Mouse (Mus musculus) liver, embryonic 15.5 days (tissue): ENCODE data around the gene Gm17577. TPM values are rescaled to one million over a fixed set of nuclear protein-coding genes. Genes with fewer than 3 reads are reported as not detected.
"Not testable (repeated sequence)": the region's sequence is repeated elsewhere in the genome, so short reads cannot be mapped to it uniquely, and the experiment has no call there.

Experiments used
- ATAC-seq: fragments of 200-750 bp; cut with Nextera tagmentation; 2 replicates; pipeline ENCODE4 v1.8.0; 2017; ENCODE audit warnings: moderate number of reproducible peaks, mild to moderate bottlenecking, moderate library complexity; ENCODE audit not compliant: insufficient read depth
- H3K27ac ChIP-seq: fragments of 300-500 bp; sonication (generic); replicated peaks from 2 replicates; pipeline ENCODE4 v1.5.1; 2015; ENCODE audit warnings: mild to moderate bottlenecking, inconsistent platforms
- H3K27me3 ChIP-seq: fragments of 300-500 bp; sonication (generic); 2 replicates; pipeline ENCODE4 v1.6.1; 2015; ENCODE audit warnings: mild to moderate bottlenecking, inconsistent platforms
- H3K36me3 ChIP-seq: fragments of 300-500 bp; sonication (generic); replicated peaks from 2 replicates; pipeline ENCODE4 v1.6.1; 2015; ENCODE audit warnings: moderate library complexity, mild to moderate bottlenecking, inconsistent platforms
- H3K4me1 ChIP-seq: fragments of 300-500 bp; sonication (generic); replicated peaks from 2 replicates; pipeline ENCODE4 v1.6.1; 2015; ENCODE audit warnings: inconsistent platforms
- H3K4me2 ChIP-seq: fragments of 300-500 bp; sonication (generic); 2 replicates; pipeline ENCODE4 v1.6.1; 2015; ENCODE audit warnings: moderate library complexity, mild to moderate bottlenecking, inconsistent platforms
- H3K4me3 ChIP-seq: fragments of 300-500 bp; sonication (generic); replicated peaks from 2 replicates; pipeline ENCODE4 v1.5.1; 2015; ENCODE audit warnings: mild to moderate bottlenecking, inconsistent platforms
- H3K9ac ChIP-seq: fragments of 300-500 bp; sonication (generic); 2 replicates; pipeline ENCODE4 v1.6.1; 2015; ENCODE audit warnings: moderate library complexity, mild to moderate bottlenecking, inconsistent platforms
- H3K9me3 ChIP-seq: fragments of 300-500 bp; sonication (generic); replicated peaks from 2 replicates; pipeline ENCODE4 v1.6.1; 2016; ENCODE audit warnings: inconsistent platforms
- WGBS: fragments of 180-500 bp; shearing (Covaris S2); methylation state at CpG from one replicate; pipeline ENCODE4 v1.1.7; 2015; ENCODE audit warnings: mixed read lengths; ENCODE audit not compliant: insufficient replicate concordance; 5-methylcytosine and 5-hydroxymethylcytosine counted together
- polyA plus RNA-seq: library from polyadenylated mRNA; unstranded; fragments of >200 nt; fragmentation: Nextera tagmentation; extraction: Ambion mirVana; gene quantifications from 2 replicates; pipeline ENCODE4 v1.2.1, GENCODE M21; 2015

Gene Gm17577
- not detected in 2 replicates for polyA plus RNA-seq

- H3K9me3 ChIP-seq, H3K9ac ChIP-seq, H3K4me2 ChIP-seq, H3K4me1 ChIP-seq, H3K27me3 ChIP-seq, H3K27ac ChIP-seq, H3K36me3 ChIP-seq, ATAC-seq, H3K4me3 ChIP-seq: not testable (repeated sequence)
- no CpG with 5 or more reads among the region's 3 CpGs for WGBS
Observed at GRCm38 (mm10) chrX:123246807-123247206, at the start of gene Gm17577. Gm17577 (minus strand) TSS chrX:123246907.

GRCm38 (mm10) chrX:123222381-123222780 is 24.3 kb downstream of the Gm17577 start, which contains the start of gene Srsx:
Srsx (minus strand) TSS chrX:123222481.
- not testable (repeated sequence) for H3K4me3 ChIP-seq, H3K4me2 ChIP-seq, H3K27ac ChIP-seq, ATAC-seq, H3K9me3 ChIP-seq, H3K9ac ChIP-seq, H3K36me3 ChIP-seq, H3K4me1 ChIP-seq, H3K27me3 ChIP-seq
- 33% methylated on average over 1 of the region's 1 CpGs for WGBS

Other genes starting within 250 kb of the Gm17577 start
- not detected in 2 replicates for gene Gm17521, start 217.2 kb downstream of the Gm17577 start, polyA plus RNA-seq
- gene Cldn34c1, start 143.4 kb downstream of the Gm17577 start, polyA plus RNA-seq, result 3.2 and 3.9 TPM in 2 replicates
- not detected in 2 replicates for gene Srsx, start 24.4 kb downstream of the Gm17577 start, polyA plus RNA-seq